Mouse (Mus musculus) neural tube, postnatal 0 days (tissue): ENCODE results near the gene Irs1. TPM values are rescaled to one million over a fixed set of nuclear protein-coding genes. Genes with fewer than 3 reads are reported as not detected.

Experiments used
- polyA plus RNA-seq: library from polyadenylated mRNA; unstranded; fragments of >200 nt; fragmentation: Nextera tagmentation; extraction: Ambion mirVana; gene quantifications from 2 replicates; pipeline ENCODE4 v1.2.1, GENCODE M21; 2015

Irs1 gene
- 5.1 TPM in 2 replicates for polyA plus RNA-seq

GRCm38 (mm10) chr1:82291151-82291797, at the start of gene Irs1:
Gene Irs1, minus strand, starts transcription at chr1:82291416.

GRCm38 (mm10) chr1:82316111-82316745, 25.0 kb upstream of the Irs1 start, which contains the start of gene Rhbdd1:
Gene Rhbdd1, plus strand, starts transcription at chr1:82316452.

GRCm38 (mm10) chr1:82232812-82233211, 58.4 kb downstream of the Irs1 start, which contains the start of gene Gm9747:
Gene Gm9747, plus strand, starts transcription at chr1:82233112.

Other genes starting within 250 kb of the Irs1 start
- 17.7 and 20.6 TPM in 2 replicates for gene Gm9747, start 58.3 kb downstream of the Irs1 start, polyA plus RNA-seq
- gene Rhbdd1, start 25.0 kb upstream of the Irs1 start, polyA plus RNA-seq = 3.1 and 3.2 TPM in 2 replicates